Mouse (Mus musculus): ENCODE data around the gene Ism1. TPM values are rescaled to one million over a fixed set of nuclear protein-coding genes. Genes with fewer than 3 reads are reported as not detected.

Gene Ism1
- polyA plus RNA-seq, 1 experiment from 2014 or later: 0.44 TPM

DNA sequence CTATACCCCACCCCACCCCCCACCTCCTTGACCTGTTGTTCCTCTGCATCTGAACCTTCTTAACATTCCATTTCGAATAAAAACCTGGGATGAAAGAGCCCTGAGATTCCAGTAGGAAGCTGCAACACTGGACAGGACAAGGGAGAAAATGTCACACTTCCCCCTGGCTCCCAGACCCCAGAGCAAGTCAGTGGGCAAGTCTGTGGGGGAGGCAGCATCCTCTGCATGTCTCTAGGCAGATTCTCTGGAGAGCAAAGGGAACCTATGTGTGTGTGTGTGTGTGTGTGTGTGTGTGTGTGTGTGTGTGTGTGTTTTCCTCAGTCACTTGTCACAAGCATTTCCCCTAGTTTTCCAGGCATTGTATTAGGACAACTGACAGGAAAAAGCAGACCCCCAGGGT lies 98.7 kb downstream of the Ism1 start:
- no peak for DNase-seq (ENCODE audit: low spot score)

DNA sequence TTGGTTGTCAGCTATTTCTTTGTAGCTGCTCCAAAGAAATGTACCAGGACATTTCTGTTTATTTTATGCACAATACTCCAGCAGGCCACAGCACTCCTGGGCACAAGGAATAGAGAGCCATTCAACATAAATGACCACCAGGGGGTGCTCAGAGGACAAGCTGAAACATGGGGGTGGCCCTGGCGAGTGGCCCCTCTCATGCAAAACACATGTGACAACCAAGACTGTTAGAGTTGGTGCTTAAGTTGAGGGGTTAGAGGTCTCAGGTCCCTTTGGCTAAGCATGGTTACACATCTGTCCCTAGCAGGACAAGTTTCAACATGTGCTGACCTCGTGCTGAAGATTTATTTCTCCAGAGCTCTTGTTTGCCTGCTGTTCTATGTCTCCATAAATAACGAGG lies 100.3 kb downstream of the Ism1 start:
- no peak overlapping the region for H3K27ac ChIP-seq (ENCODE audit: low read depth, low read length)
- 62% methylated on average over 3 of the region's 3 CpGs for WGBS
- H3K9ac ChIP-seq (ENCODE audit: low read length): no peak overlapping the region
- no peaks in the 10 kb centered on the region for H3K9me3 ChIP-seq (ENCODE audit: control insufficient read depth, low read length)
- H3K27me3 ChIP-seq (ENCODE audit: control insufficient read depth, insufficient read depth, low read length): no peaks in the 10 kb centered on the region
- 0 out of 2 replicates have a peak, but pooled peaks have one; percentile 40 for ATAC-seq (replicated peaks; ENCODE audit: low FRiP score)
- H3K4me2 ChIP-seq (ENCODE audit: low read depth, low read length, severe bottlenecking): no peak overlapping the region
- H3K4me3 ChIP-seq (ENCODE audit: low read depth, low read length): no peak overlapping the region
- no peaks in the 10 kb centered on the region for H3K4me1 ChIP-seq (replicated peaks; ENCODE audit: control insufficient read depth, insufficient read depth, low read length)
- H3K36me3 ChIP-seq (ENCODE audit: control insufficient read depth, insufficient read depth, low read length): no peaks in the 10 kb centered on the region
- no peak for DNase-seq (ENCODE audit: low spot score)

More for the DNA sequence above, 98.7 kb downstream of the Ism1 start:
- 35% methylated on average over 1 of the region's 1 CpGs for WGBS
- no peak for ATAC-seq (replicated peaks; ENCODE audit: low FRiP score)
- no peak overlapping the region for H3K4me2 ChIP-seq (ENCODE audit: low read depth, low read length, severe bottlenecking)
- no peak overlapping the region for H3K9ac ChIP-seq (ENCODE audit: low read length)
- no peaks in the 10 kb centered on the region for H3K4me1 ChIP-seq (replicated peaks; ENCODE audit: control insufficient read depth, insufficient read depth, low read length)
- H3K27me3 ChIP-seq (ENCODE audit: control insufficient read depth, insufficient read depth, low read length): no peaks in the 10 kb centered on the region
- no peaks in the 10 kb centered on the region for H3K36me3 ChIP-seq (ENCODE audit: control insufficient read depth, insufficient read depth, low read length)
- no peak overlapping the region for H3K27ac ChIP-seq (ENCODE audit: low read depth, low read length)
- no peak overlapping the region for H3K4me3 ChIP-seq (ENCODE audit: low read depth, low read length)
- no peaks in the 10 kb centered on the region for H3K9me3 ChIP-seq (ENCODE audit: control insufficient read depth, low read length)

DNA sequence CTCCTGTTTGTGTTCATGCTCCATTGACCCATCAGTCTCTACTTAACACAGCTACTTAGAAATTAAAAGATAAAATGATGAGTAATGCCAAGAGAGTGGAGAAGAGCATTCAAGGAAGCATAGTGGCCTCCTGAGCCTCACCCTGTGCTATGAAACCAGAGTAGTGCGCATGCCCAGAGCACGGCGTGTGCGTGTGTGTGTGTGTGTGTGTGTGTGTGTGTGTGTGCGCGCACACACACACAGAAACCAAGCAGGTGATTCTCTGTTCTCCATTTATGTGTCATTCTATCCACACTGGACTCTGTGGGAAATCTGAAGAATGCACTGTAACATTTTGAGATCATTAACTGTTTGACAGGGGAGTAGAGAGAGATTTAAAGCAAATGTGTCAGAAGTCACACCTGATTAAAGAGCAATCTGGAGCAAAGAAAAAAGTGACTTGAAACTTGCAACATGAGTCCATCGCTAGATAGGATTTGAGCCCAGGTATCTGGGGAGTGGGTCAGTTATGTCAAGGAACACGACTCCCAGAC lies 105.4 kb downstream of the Ism1 start:
- no peak overlapping the region for H3K27ac ChIP-seq (ENCODE audit: low read depth, low read length)
- H3K9me3 ChIP-seq (ENCODE audit: control insufficient read depth, low read length): no peaks in the 10 kb centered on the region
- 88% methylated on average over 8 of the region's 8 CpGs for WGBS
- DNase-seq (ENCODE audit: low spot score): no peak
- no peak overlapping the region for H3K4me3 ChIP-seq (ENCODE audit: low read depth, low read length)
- H3K9ac ChIP-seq (ENCODE audit: low read length): no peak overlapping the region
- H3K27me3 ChIP-seq (ENCODE audit: control insufficient read depth, insufficient read depth, low read length): no peaks in the 10 kb centered on the region
- no peak for ATAC-seq (replicated peaks; ENCODE audit: low FRiP score)
- H3K4me2 ChIP-seq (ENCODE audit: low read depth, low read length, severe bottlenecking): no peak overlapping the region
- no peaks in the 10 kb centered on the region for H3K4me1 ChIP-seq (replicated peaks; ENCODE audit: control insufficient read depth, insufficient read depth, low read length)
- H3K36me3 ChIP-seq (ENCODE audit: control insufficient read depth, insufficient read depth, low read length): no peaks in the 10 kb centered on the region

DNA sequence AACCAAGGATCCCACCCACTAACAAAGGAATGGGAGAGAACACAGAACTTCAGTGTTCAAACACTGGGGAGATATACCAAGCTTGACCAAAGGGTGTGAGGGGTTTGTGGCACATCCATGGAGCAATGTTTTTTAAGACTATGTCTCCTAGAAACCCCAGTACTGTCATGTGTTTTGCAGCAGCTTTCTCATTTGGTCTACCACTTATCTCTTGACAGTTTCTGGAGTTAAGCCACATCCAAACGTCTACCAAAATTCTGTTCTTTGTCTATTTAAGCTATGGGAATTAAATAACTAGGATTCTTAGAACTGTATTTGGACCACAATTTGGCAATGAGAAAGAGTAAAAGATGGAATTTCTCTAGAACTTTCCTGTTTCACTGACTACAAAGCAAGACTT lies 106.5 kb downstream of the Ism1 start:
- Histone ChIP-seq H3K9me3 (ENCODE audit: control insufficient read depth, low read length) (no peaks in the 10 kb centered on the region), H3K36me3 (ENCODE audit: control insufficient read depth, insufficient read depth, low read length) (no peaks in the 10 kb centered on the region), H3K4me1 (replicated peaks; ENCODE audit: control insufficient read depth, insufficient read depth, low read length) (no peaks in the 10 kb centered on the region), H3K27me3 (ENCODE audit: control insufficient read depth, insufficient read depth, low read length) (no peaks in the 10 kb centered on the region), H3K4me2 (ENCODE audit: low read depth, low read length, severe bottlenecking) (no peak overlapping the region), H3K9ac (ENCODE audit: low read length) (no peak overlapping the region), H3K4me3 (ENCODE audit: low read depth, low read length) (no peak overlapping the region), H3K27ac (ENCODE audit: low read depth, low read length) (no peak overlapping the region)
- DNase-seq (ENCODE audit: low spot score) (no peak), ATAC-seq (replicated peaks; ENCODE audit: low FRiP score) (no peak)
- WGBS: 80% methylated on average over 1 of the region's 1 CpGs

DNA sequence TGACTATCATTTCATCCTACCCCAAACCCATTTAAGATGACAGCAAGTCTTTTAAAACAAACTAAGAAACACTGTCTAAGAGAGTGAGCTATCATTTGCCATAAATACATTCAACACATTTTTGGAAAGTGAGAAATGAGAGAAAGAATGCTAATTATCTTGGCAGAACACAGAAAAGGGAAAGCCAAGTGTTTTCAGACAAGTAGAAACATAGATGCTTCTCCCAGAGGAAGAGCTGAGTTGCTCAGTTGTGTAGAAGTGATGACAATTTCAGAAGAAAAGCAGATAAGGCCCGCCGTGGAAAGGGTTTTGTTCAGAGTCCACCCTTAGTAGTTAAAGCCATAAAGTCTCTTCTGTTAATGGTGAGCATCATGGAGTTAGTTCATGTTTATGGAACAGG lies 107.0 kb downstream of the Ism1 start:
- Histone ChIP-seq H3K9ac (ENCODE audit: low read length) (no peak overlapping the region), H3K4me1 (replicated peaks; ENCODE audit: control insufficient read depth, insufficient read depth, low read length) (no peaks in the 10 kb centered on the region), H3K27me3 (ENCODE audit: control insufficient read depth, insufficient read depth, low read length) (no peaks in the 10 kb centered on the region), H3K4me3 (ENCODE audit: low read depth, low read length) (no peak overlapping the region), H3K27ac (ENCODE audit: low read depth, low read length) (no peak overlapping the region), H3K36me3 (ENCODE audit: control insufficient read depth, insufficient read depth, low read length) (no peaks in the 10 kb centered on the region), H3K4me2 (ENCODE audit: low read depth, low read length, severe bottlenecking) (no peak overlapping the region), H3K9me3 (ENCODE audit: control insufficient read depth, low read length) (no peaks in the 10 kb centered on the region)
- 96% methylated on average over 2 of the region's 2 CpGs for WGBS
- no peak for ATAC-seq (replicated peaks; ENCODE audit: low FRiP score)
- DNase-seq (ENCODE audit: low spot score): no peak

DNA sequence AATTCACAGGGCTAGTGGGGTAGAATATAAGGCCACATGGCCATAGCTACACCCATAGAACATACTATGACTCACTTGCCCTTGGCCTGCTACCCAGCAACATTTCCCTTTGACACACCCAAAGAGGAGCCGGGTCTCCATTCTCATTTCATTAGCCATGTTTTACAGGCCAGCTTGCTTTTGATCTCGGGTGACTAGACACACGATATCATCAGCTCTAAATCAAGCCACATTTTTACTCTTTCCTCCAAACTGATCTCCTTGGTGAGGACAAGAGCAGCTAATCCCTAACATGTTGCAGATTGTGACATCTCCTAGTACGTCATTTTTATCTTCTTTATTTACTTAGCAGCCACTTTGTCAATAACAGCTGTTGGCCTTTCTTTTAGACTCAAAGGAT lies 110.7 kb downstream of the Ism1 start:
- Histone ChIP-seq H3K4me3 (ENCODE audit: low read depth, low read length) (no peak overlapping the region), H3K4me2 (ENCODE audit: low read depth, low read length, severe bottlenecking) (no peak overlapping the region), H3K4me1 (replicated peaks; ENCODE audit: control insufficient read depth, insufficient read depth, low read length) (no peaks in the 10 kb centered on the region), H3K27me3 (ENCODE audit: control insufficient read depth, insufficient read depth, low read length) (no peaks in the 10 kb centered on the region), H3K27ac (ENCODE audit: low read depth, low read length) (no peak overlapping the region), H3K36me3 (ENCODE audit: control insufficient read depth, insufficient read depth, low read length) (no peaks in the 10 kb centered on the region), H3K9ac (ENCODE audit: low read length) (no peak overlapping the region), H3K9me3 (ENCODE audit: control insufficient read depth, low read length) (no peaks in the 10 kb centered on the region)
- 74% methylated on average over 4 of the region's 4 CpGs for WGBS
- no peak for ATAC-seq (replicated peaks; ENCODE audit: low FRiP score)
- DNase-seq (ENCODE audit: low spot score): no peak

DNA sequence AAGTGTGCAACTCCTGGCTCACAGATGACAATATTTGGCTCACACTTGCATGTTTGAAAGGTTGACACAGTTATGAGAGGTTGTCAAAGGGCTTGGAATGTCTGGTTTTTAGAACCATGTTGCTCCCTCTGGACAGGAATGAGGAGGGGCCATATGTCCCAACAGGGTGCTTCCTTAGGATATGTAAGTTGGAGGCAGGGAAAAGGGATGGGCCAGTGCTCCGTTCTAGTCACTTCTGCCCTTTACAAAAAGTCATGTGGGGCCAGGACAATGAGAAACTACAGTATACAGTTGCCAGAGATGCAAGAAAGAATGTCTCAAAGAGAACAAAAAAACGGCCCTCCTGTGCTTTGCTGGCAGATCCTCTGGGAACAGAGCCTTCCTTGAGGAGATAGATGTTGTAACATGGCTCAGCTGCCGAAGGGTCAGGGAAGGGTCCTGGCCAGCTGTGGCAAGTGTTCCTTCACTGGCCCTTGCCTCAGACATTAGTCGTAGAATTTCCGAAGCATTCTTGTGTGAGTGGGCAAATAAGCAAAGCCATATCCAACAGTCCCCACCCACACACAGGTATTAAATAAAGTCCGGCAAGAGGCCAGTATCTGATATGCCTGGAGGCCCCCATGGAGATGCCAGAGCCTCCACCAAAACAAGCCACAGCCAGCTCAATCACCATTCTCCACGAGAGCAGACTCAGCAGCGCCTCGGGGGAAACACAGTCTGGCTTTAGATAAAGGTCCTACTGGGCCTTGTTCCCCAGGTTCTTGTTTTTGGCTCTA lies 114.6 kb downstream of the Ism1 start:
- H3K9ac ChIP-seq (ENCODE audit: low read length): no peak overlapping the region
- DNase-seq (ENCODE audit: low spot score) (no peak), ATAC-seq (replicated peaks; ENCODE audit: low FRiP score) (no peak)
- WGBS: 88% methylated on average over 9 of the region's 9 CpGs
- no peak overlapping the region for H3K27ac ChIP-seq (ENCODE audit: low read depth, low read length)
- H3K9me3 ChIP-seq (ENCODE audit: control insufficient read depth, low read length): no peaks in the 10 kb centered on the region
- no peaks in the 10 kb centered on the region for H3K27me3 ChIP-seq (ENCODE audit: control insufficient read depth, insufficient read depth, low read length)
- no peak overlapping the region for H3K4me3 ChIP-seq (ENCODE audit: low read depth, low read length)
- H3K36me3 ChIP-seq (ENCODE audit: control insufficient read depth, insufficient read depth, low read length): no peaks in the 10 kb centered on the region
- no peak overlapping the region for H3K4me2 ChIP-seq (ENCODE audit: low read depth, low read length, severe bottlenecking)
- no peaks in the 10 kb centered on the region for H3K4me1 ChIP-seq (replicated peaks; ENCODE audit: control insufficient read depth, insufficient read depth, low read length)

DNA sequence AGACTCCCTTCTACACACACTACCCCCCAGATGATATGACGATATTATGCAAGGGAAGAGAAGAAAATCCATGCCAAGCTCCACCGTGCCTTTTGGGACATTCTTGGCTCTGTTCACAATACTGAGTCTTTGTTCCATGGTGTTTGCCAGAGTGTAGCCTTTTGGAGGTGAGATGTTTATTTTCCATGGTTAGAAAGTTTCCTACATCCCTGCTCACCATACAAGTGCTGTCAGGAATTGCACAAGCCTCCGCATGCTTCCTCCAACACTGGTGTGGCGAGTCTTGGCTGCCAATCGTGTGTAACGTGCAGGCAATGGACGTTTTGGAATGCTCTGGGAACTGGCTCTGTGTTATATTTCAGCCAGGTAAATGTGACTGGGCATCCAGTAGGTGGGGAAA lies 126.1 kb downstream of the Ism1 start:
- ATAC-seq (replicated peaks; ENCODE audit: low FRiP score) (no peak), DNase-seq (ENCODE audit: low spot score) (no peak)
- no peak overlapping the region for H3K27ac ChIP-seq (ENCODE audit: low read depth, low read length)
- H3K4me1 ChIP-seq (replicated peaks; ENCODE audit: control insufficient read depth, insufficient read depth, low read length): no peaks in the 10 kb centered on the region
- H3K9ac ChIP-seq (ENCODE audit: low read length): no peak overlapping the region
- WGBS: 87% methylated on average over 7 of the region's 7 CpGs
- no peak overlapping the region for H3K4me2 ChIP-seq (ENCODE audit: low read depth, low read length, severe bottlenecking)
- H3K4me3 ChIP-seq (ENCODE audit: low read depth, low read length): no peak overlapping the region
- no peaks in the 10 kb centered on the region for H3K27me3 ChIP-seq (ENCODE audit: control insufficient read depth, insufficient read depth, low read length)
- H3K9me3 ChIP-seq (ENCODE audit: control insufficient read depth, low read length): no peaks in the 10 kb centered on the region
- H3K36me3 ChIP-seq (ENCODE audit: control insufficient read depth, insufficient read depth, low read length): no peaks in the 10 kb centered on the region

DNA sequence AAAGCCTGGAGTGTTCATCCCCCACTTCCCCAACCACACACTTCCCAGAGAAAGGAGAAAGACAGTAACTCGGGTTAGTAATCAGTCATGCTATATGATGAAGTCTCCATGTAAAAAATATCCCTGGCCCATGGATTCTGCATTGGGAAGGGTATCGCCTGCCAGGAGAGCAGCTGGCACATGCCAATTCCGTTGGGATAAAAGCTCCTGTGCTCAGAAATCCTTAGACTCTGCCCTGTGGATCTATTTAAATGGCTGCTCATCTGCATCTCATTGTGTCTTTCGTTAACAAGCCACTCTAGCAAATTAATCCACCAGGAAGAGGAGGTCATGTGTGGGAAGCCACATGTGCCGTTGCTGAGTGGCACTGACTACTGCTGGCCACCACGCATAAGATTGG lies 129.9 kb downstream of the Ism1 start:
- no peaks in the 10 kb centered on the region for H3K9me3 ChIP-seq (ENCODE audit: control insufficient read depth, low read length)
- H3K36me3 ChIP-seq (ENCODE audit: control insufficient read depth, insufficient read depth, low read length): no peaks in the 10 kb centered on the region
- 90% methylated on average over 6 of the region's 6 CpGs for WGBS
- no peak overlapping the region for H3K27ac ChIP-seq (ENCODE audit: low read depth, low read length)
- DNase-seq (ENCODE audit: low spot score): no peak
- H3K4me2 ChIP-seq (ENCODE audit: low read depth, low read length, severe bottlenecking): no peak overlapping the region
- no peaks in the 10 kb centered on the region for H3K27me3 ChIP-seq (ENCODE audit: control insufficient read depth, insufficient read depth, low read length)
- no peak; the same call in 1 of the 2 replicates for ATAC-seq (replicated peaks; ENCODE audit: low FRiP score)
- no peak overlapping the region for H3K9ac ChIP-seq (ENCODE audit: low read length)
- H3K4me1 ChIP-seq (replicated peaks; ENCODE audit: control insufficient read depth, insufficient read depth, low read length): no peaks in the 10 kb centered on the region
- no peak overlapping the region for H3K4me3 ChIP-seq (ENCODE audit: low read depth, low read length)
